Mouse (Mus musculus) testis, adult 2 months (tissue): ENCODE measurements around the gene Mroh3. TPM values are rescaled to one million over a fixed set of nuclear protein-coding genes. Genes with fewer than 3 reads are reported as not detected.

Source experiments
- H3K27ac ChIP-seq: fragments of 200-500 bp; 2 replicates; pipeline ENCODE4 v1.5.1; 2012; ENCODE audit warnings: low read depth, low read length; ENCODE audit not compliant: control insufficient read depth, insufficient read depth
- H3K27me3 ChIP-seq: fragments of 200-500 bp; 2 replicates; pipeline ENCODE4 v1.6.1; 2012; ENCODE audit warnings: mild to moderate bottlenecking, low read length, moderate library complexity; ENCODE audit not compliant: control insufficient read depth, insufficient read depth
- H3K36me3 ChIP-seq: fragments of 200-500 bp; 2 replicates; pipeline ENCODE4 v1.6.1; 2012; ENCODE audit warnings: mild to moderate bottlenecking, low read length; ENCODE audit not compliant: control insufficient read depth, insufficient read depth
- H3K4me1 ChIP-seq: fragments of 200-500 bp; 2 replicates; pipeline ENCODE4 v1.6.1; 2012; ENCODE audit warnings: low read length; ENCODE audit not compliant: control insufficient read depth, insufficient read depth
- H3K4me3 ChIP-seq: fragments of 200-500 bp; 2 replicates; pipeline ENCODE4 v1.5.1; 2012; ENCODE audit warnings: low read depth, mild to moderate bottlenecking, low read length, moderate library complexity, mixed read lengths; ENCODE audit not compliant: control insufficient read depth
- CTCF ChIP-seq: fragments of 200-500 bp; IDR thresholded peaks from 2 replicates; pipeline ENCODE4 v1.5.1; 2012; ENCODE audit warnings: low read depth, mild to moderate bottlenecking, inconsistent platforms, low read length, moderate library complexity; ENCODE audit not compliant: control insufficient read depth, insufficient read depth, insufficient replicate concordance
- POLR2A ChIP-seq: fragments of 200-500 bp; IDR thresholded peaks from 2 replicates; pipeline ENCODE4 v1.6.1; 2012; ENCODE audit warnings: low read depth, mild to moderate bottlenecking, inconsistent platforms, low read length, moderate library complexity; ENCODE audit not compliant: control insufficient read depth
- polyA plus RNA-seq: library from polyadenylated mRNA; depleted of rRNA; stranded (reverse); fragments of >200 nt; gene quantifications from 2 replicates; pipeline ENCODE4 v1.2.3, GENCODE M21; 2012

The Mroh3 gene
- polyA plus RNA-seq, 1 experiment = 11.9 TPM

DNA sequence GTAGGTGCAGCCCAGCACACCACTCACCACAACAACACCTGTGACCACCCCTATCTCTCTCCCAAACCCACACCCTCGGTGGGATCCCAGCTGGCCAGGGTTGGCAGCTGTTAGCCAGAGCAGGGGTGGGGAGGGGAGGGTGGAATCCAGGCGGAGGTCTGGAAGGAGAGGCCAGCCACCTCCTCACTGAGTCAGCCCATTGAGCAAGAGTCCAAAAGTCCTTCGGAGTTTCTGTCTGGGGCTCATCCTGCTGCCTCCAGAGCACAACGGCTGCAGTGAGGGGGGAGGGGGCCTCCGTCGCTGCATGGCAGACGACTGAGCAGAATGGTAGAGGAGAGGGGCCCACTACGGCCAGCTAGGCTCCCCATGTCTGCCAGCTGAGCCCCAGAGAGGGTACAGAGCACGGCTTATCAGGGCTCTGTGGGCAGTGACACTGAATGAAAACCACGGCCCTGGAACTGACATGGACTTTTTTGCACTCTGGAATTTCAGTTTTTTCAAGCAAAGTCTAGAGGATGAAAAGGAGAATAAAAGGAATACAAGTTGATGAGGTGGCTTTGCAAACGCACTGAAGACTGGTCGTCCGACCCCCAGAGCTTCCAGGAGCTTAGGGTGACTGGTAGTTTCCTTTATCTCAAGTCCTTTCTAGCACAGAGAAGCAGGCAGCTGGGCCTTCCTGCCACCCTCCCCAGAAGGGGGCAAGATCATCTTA lies 15.9 kb upstream of the Mroh3 start:
- TF ChIP-seq CTCF (no peak), POLR2A (no peak)
- Histone ChIP-seq H3K27me3 (no peaks in the 10 kb centered on the region), H3K4me1 (peaks cover 17% of the 10 kb centered on the region), H3K36me3 (no peaks in the 10 kb centered on the region), H3K4me3 (no peak overlapping the region), H3K27ac (no peak overlapping the region)

DNA sequence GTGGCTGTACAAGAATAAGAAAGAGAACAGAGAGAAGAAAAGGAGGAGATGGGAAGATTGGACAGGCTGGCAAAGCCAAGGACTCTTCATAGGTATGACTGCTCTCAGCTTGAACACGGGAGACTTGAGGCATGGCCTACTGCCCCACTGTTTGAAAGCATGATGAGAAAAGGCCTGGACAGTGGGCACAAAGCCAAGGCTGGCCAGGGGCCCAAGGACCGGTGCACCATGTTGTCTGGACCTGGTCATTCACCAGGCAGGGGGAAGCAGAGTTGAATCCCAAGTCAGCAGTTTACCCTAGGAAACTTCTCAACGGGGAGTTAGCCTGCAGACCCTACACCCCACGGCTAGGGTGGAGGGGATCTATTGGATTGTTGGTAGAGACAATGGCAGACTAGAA lies 15.2 kb upstream of the Mroh3 start:
- Histone ChIP-seq H3K27me3 (no peaks in the 10 kb centered on the region), H3K36me3 (no peaks in the 10 kb centered on the region), H3K4me1 (peaks cover 13% of the 10 kb centered on the region), H3K4me3 (no peak overlapping the region), H3K27ac (no peak overlapping the region)
- TF ChIP-seq POLR2A (no peak), CTCF (no peak)

DNA sequence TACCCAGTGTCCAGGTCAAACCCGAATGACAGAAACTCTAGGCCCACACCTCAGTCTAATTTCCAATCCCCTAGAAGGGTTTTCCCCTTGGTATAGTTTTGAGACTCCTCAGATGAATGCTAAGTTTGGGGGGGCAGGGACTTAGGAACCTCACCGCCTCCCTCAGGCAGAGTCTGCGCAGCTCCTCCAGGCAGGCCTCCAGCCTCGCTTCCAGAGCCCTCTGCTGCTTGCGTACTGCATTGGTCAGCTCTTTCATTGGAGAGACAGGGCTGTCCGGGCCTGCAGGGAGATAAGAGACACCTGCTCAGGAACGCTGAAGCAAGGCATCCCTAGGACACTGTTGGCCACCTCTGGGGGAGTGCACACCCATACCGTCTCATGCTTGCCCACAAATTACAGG lies 14.0 kb upstream of the Mroh3 start:
- no peak overlapping the region for H3K27ac ChIP-seq
- peaks cover 6% of the 10 kb centered on the region for H3K4me1 ChIP-seq
- no peak overlapping the region for H3K4me3 ChIP-seq
- H3K27me3 ChIP-seq = no peaks in the 10 kb centered on the region
- no peaks in the 10 kb centered on the region for H3K36me3 ChIP-seq
- TF ChIP-seq POLR2A (no peak), CTCF (no peak)

DNA sequence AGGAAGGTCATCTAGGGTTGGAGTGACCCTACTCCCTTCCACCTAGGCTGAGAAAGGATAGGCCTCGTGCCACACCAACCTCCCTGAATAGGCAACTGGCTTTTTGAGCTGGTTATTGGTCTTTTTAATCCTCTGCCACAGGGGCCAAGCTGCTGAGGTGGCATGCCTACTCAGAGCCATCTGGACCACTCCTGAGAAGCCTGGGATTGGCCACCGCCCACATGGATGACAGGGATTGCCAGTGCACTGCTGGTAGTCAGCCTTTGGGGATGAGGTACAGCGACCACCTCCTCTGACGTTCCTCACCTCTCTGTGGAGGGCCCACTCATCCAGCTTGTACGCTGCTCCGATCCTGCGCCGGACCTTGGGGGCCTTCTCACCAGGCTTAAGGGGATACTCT lies 13.2 kb upstream of the Mroh3 start:
- Histone ChIP-seq H3K36me3 (no peaks in the 10 kb centered on the region), H3K27ac (no peak overlapping the region), H3K27me3 (no peaks in the 10 kb centered on the region), H3K4me1 (peaks cover 3% of the 10 kb centered on the region), H3K4me3 (no peak overlapping the region)
- no peak for TF ChIP-seq POLR2A
- TF ChIP-seq CTCF = no peak

DNA sequence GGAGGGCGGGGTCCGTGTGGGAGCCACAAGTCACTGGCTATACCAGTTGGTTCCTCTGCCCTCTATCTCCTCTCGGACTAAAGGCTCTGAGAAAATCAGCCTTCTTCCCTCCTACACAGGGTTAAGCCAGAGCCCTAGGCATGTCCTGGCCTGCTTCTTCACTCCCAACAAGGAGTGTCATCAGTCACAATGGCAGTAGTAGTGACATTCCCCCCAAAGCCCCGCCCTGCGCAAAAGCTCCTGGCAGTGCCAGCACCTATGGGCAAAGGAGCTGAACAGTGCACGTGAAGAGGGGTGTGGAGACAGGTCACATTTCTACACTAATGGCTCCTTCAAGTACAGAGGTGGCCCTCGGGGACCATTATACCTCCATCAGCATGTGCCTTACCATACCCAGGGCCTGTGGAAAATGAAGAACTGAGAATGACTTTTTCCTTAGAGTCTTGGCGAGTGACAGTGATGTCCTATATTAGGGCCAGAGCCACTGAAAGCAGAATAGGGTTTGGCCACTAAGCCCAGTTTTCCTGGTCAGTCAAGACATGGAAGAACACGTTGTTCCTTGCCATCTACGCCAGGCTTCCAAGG lies 11.2 kb upstream of the Mroh3 start:
- TF ChIP-seq POLR2A = peak; percentile 59; the same call in 1 of the 2 replicates
- no peak for TF ChIP-seq CTCF
- Histone ChIP-seq H3K36me3 (no peaks in the 10 kb centered on the region), H3K27ac (no peak overlapping the region), H3K4me3 (peak overlapping the region; percentile 7), H3K4me1 (peaks cover under 1% of the 10 kb centered on the region; the same call in 1 of the 2 replicates), H3K27me3 (no peaks in the 10 kb centered on the region)

DNA sequence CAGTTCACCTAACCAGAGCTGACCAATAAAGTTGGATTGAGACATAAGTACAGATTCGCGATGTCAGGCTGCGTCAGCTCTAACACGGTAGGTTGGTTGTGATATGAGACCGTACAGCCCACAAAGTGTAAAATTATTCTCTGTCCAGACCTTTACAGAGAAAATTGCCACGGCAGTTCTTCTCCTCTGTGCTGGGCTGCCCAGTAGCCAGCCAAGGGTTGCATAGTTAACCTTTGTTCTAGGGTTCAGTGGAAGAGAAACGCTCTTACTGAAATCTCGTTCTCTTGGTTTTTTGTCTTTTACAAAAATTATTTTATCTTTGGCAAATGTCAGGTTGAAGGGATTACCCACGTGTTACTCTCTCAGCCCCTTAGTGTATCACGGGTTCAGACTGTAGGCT lies 9.8 kb upstream of the Mroh3 start:
- no peak overlapping the region for H3K27ac ChIP-seq
- H3K4me3 ChIP-seq = no peak overlapping the region
- no peaks in the 10 kb centered on the region for H3K27me3 ChIP-seq
- H3K4me1 ChIP-seq = no peaks in the 10 kb centered on the region
- TF ChIP-seq POLR2A (no peak), CTCF (no peak)
- no peaks in the 10 kb centered on the region for H3K36me3 ChIP-seq

DNA sequence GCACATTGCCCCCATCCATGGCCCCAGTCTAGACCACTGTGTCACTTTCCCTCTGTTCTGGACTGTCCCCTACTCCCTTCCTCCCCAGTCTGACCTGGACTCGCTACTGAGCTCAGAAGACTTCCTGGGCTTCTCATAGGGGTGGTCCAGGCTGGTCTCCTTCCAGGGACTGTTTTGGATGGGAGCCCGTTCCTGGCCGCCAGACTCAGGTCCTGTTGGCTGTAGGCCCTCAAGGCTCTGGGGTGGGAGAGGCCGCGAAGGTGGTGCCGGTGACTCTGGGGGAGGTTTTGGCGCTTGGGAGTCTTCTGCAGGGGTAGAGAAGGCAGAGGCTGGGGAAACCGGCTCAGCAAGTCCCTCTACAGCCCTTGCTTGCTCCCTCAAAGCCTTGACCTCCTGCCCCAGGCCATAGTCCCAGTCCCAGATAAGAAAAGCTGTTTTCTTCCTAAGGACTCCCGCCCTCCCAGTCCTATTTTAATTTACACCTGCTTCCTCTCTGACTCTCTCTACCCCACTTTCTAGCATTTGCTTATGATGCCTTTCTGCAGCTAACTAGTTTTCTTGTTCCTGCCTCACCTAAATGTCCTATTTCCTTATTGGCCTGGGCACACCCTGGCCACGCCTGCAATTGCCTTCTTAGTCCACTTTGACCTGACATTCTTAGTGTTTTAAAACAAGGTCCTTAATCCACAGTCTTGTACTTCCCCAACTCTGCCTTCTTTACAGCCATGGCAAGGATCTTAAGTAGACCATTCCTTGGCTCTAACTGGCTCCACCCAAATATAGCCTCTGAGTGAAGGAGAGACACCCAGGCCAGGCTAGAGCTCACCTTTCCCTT lies 7.6 kb upstream of the Mroh3 start:
- TF ChIP-seq POLR2A (no peak), CTCF (no peak)
- Histone ChIP-seq H3K27me3 (no peaks in the 10 kb centered on the region), H3K27ac (no peak overlapping the region), H3K4me3 (no peak overlapping the region), H3K36me3 (no peaks in the 10 kb centered on the region), H3K4me1 (no peaks in the 10 kb centered on the region)
